Mouse (Mus musculus) layer of hippocampus, adult 9-11 months (tissue): ENCODE results near the gene Aox2.

Experiments used
- DNase-seq: peaks from one replicate; pipeline ENCODE4 v3.0.0; 2022

The Aox2 gene

GRCm38 (mm10) chr1:58289863-58290469 lies 11.8 kb downstream of the Aox2 start:
- peak; percentile 36 for DNase-seq

GRCm38 (mm10) chr1:58291394-58292300 lies 13.5 kb downstream of the Aox2 start:
- peak; percentile 34 for DNase-seq

GRCm38 (mm10) chr1:58294730-58295129 lies 16.6 kb downstream of the Aox2 start:
- DNase-seq: no peak

- peak; percentile 46 for DNase-seq
These were observed 18.2 kb downstream of the Aox2 start for GRCm38 (mm10) chr1:58296278-58296677.

- no peak for DNase-seq
These were observed 18.7 kb downstream of the Aox2 start for GRCm38 (mm10) chr1:58296821-58297220.

- DNase-seq: no peak
These were observed 20.2 kb downstream of the Aox2 start for GRCm38 (mm10) chr1:58298347-58298746.

GRCm38 (mm10) chr1:58301073-58301472 lies 22.9 kb downstream of the Aox2 start:
- no peak for DNase-seq

GRCm38 (mm10) chr1:58302015-58302414 lies 23.9 kb downstream of the Aox2 start:
- no peak for DNase-seq

GRCm38 (mm10) chr1:58303009-58303408 lies 24.9 kb downstream of the Aox2 start:
- DNase-seq: no peak

- DNase-seq: no peak
These were observed 25.6 kb downstream of the Aox2 start for GRCm38 (mm10) chr1:58303726-58304125.

- DNase-seq: no peak
These were observed 26.2 kb downstream of the Aox2 start for GRCm38 (mm10) chr1:58304296-58304695.

GRCm38 (mm10) chr1:58307181-58307580 lies 29.1 kb downstream of the Aox2 start:
- no peak for DNase-seq

- DNase-seq: no peak
These were observed 30.5 kb downstream of the Aox2 start for GRCm38 (mm10) chr1:58308594-58308993.

- no peak for DNase-seq
These were observed 31.7 kb downstream of the Aox2 start for GRCm38 (mm10) chr1:58309853-58310252.

GRCm38 (mm10) chr1:58311221-58311864 lies 33.2 kb downstream of the Aox2 start:
- DNase-seq: no peak

GRCm38 (mm10) chr1:58313173-58313572 lies 35.0 kb downstream of the Aox2 start:
- DNase-seq: no peak

- DNase-seq: no peak
These were observed 37.4 kb downstream of the Aox2 start for GRCm38 (mm10) chr1:58315532-58315931.

GRCm38 (mm10) chr1:58333222-58333621 lies 55.1 kb downstream of the Aox2 start:
- DNase-seq: no peak

GRCm38 (mm10) chr1:58339901-58340300 lies 61.8 kb downstream of the Aox2 start:
- DNase-seq: no peak

- DNase-seq: no peak
These were observed 63.5 kb downstream of the Aox2 start for GRCm38 (mm10) chr1:58341576-58341975.

- no peak for DNase-seq
These were observed 65.7 kb downstream of the Aox2 start for GRCm38 (mm10) chr1:58343861-58344260.

GRCm38 (mm10) chr1:58344570-58344969 lies 66.4 kb downstream of the Aox2 start:
- no peak for DNase-seq

GRCm38 (mm10) chr1:58346159-58346558 lies 68.0 kb downstream of the Aox2 start:
- DNase-seq: no peak

- no peak for DNase-seq
These were observed 70.6 kb downstream of the Aox2 start for GRCm38 (mm10) chr1:58348712-58349111.
